Mouse (Mus musculus) skeletal muscle tissue, adult 2 months (tissue): ENCODE results near the gene Fam216a.
"Not testable (repeated sequence)": the region's sequence is repeated elsewhere in the genome, so short reads cannot be mapped to it uniquely, and the experiment has no call there.

Experiments used
- DNase-seq: peaks from one replicate; pipeline ENCODE4 v3.0.0-alpha.2; 2012; ENCODE audit warnings: low read depth, low spot score

The Fam216a gene

DNA sequence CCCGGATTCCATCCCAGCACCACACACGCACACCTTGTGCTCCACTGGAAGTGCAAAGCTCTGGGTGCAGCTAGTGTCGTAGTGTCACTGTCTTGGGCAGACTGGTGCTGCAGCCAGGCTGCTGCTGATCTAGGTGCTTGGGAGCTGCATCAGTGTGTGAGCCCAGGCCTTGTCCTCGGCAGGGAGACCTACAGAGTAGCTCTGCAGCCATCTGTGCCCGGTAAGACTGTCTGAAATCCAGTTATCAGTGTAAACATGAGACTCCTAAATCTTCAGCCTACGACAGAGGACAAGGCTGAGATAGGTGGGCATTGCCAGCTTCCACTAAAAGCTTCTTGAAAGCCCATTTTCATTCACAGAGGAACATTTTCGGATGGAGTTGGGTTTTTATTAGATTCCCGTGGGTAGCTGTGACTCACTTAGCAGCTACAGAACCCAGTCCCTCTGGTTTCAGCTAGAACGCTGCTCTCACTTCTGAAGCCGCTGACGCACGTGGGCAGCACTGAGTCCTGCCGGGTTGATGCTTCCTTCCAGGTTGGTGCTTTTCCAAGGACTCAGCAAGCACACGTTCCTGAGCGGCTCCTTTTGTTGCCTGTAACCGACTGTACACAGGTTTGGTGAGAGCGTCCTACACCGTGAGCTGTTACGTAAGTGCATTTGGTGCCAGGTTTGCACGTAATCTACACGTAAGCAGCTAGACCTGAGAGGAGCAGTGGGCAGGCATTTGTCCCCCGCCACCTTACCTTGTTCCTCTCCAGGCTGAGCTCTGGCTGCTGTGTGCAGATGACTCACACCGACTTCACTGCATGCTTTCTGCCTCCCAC lies 47.3 kb downstream of the Fam216a start:
- peak; percentile 58 for DNase-seq

GRCm38 (mm10) chr5:122323523-122323922 lies 48.6 kb downstream of the Fam216a start:
- no peak for DNase-seq

GRCm38 (mm10) chr5:122320205-122320781 lies 51.9 kb downstream of the Fam216a start:
- no peak for DNase-seq

GRCm38 (mm10) chr5:122319474-122320204 lies 52.5 kb downstream of the Fam216a start:
- DNase-seq, result no peak

DNA sequence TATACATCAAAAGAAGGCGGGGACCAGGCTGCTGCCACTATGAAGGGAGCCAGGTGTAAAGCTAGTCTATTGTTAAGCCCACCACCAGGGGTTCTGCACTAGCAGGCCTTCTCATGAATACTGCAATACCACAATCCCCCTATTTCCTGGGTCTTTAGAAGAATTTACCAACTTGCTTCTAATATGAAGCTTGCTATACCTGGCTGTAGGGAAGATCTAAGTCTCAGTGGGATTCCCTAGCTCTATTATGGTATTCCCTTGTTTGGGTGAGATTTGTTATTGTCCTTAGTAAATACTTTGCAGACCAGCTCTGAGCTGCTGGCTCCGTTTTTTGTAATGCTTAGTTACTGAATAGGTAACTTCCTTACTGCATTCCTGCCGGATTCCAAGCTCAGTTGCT lies 53.2 kb downstream of the Fam216a start:
- not testable (repeated sequence) for DNase-seq

DNA sequence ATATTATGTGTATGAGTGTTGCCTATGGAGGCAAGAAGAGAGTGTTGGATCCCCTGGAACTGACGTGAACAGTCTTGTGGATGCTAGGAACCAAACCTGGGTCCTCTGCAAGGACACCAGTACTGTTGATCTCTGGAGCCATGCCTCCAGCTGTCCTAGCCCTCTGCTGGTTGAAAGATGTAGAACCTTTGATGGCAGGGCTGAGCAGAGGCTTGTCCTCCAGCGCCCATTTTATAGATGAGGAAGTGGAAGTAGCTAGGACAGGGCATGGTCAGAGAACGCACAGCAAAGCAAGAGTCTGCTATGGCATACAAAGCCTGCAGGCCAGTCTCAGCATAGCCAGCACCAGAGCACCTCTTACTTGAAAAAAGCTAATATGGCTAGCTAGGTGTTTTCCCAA lies 54.1 kb downstream of the Fam216a start:
- DNase-seq, result no peak

DNA sequence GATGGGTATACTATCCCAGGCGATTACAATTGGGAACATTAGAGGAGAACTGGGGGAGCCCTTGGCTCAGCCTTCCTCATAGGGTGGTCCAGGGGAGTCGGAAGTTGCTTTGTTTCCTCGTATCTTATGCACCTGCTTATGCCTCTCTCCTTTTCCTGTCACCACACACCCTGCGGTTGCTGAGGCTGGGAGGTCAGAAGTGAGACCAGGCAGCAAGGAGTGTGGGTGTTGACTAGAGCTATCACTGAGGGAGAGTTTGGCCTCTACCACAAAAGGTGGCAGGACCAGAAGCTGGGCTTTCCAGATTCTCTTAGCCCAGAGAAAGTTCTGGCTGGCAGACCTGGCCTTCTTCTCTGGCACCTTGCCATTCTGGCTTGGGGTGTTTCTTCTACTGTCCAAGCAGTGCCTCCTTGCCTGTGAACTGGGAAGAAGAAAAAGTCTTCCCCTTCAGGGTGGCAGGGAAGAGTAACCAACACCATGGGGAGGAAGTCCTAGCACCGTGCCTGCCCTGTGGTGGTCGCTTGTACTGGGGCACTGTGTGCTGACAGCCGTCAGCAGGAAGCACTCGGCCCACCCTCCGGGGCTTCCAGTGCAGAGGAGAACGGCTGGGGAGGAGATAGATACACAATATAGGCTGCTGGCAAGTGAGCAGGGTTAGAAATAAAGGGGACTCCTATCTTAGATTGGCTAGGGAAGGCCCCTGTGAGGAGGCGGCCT lies 54.7 kb downstream of the Fam216a start:
- peak; percentile 65 for DNase-seq

DNA sequence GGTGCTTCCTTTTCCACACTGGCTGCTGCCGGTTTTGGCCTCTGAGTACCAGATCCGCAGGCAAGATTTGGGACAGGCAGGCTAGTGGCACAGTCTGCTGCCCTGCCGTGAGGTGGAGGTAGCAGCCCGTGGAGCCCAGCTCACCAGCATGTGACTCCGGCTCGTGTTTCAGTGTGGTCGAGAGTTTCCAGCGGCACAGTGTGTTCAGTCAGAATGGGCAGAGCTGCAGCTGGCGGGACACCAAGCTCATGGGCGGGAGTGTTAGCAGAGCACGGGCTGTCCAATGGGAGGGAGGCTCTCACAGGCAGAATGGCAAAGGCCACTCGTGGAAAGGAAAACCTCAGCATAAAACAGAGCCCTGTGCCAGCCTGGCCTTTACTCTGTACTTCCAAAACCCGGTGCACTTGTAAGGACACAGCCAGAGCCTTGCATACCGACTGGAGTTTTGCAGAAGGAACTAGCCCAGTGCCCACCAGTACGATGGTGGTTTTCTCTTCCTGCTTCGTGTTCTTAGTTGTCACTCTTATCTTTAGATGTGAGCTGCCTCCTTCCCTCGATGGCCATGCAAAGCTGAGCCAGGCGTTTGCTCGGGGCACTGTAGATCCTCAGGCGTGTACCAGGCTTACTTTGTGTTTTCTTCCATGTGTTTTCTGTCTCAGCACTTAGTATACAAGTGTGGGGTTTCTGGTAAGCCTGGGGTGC lies 57.0 kb downstream of the Fam216a start:
- DNase-seq, result peak; percentile 98
